Comparison of ENCODE assay signal across 17 mouse cellular contexts in the genomic region with DNA sequence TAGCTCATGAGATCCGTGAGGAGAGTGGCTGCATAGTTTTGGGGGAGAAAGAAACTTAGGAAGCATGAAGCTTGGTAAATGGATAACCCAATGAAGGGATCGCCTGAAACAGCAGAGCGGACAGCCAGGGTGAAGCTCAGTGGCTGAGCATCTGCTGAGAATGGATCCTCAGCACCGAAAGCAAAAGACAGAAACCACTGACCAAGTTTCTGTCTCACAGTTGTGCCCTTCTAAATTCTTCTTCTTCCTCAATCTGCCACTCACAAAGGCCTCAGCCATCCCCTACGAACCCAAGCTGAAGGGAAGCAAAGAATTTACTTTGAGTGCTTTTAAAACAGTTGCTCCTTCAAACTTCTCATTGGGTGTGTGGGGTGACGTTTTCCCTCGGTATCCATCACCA.
"Had no signal": no experiment of that assay in that cellular context is flagged by ENCODE, and none has a peak within 500 bp of the region (broad histone marks: within the 10 kb centered on the region; RNA-seq: fewer than 3 reads in every experiment).

No protein-coding gene starts in this region.

- H3K9me3 ChIP-seq: neural tube, embryonic 12.5 days; neural tube, embryonic 13.5 days; neural tube, embryonic 15.5 days; stomach, embryonic 15.5 days had no signal

- H3K4me1 ChIP-seq: neural tube, embryonic 12.5 days; neural tube, embryonic 13.5 days; neural tube, embryonic 15.5 days; stomach, embryonic 15.5 days had no signal

- H3K27me3 ChIP-seq: neural tube, embryonic 12.5 days; neural tube, embryonic 13.5 days; neural tube, embryonic 15.5 days; stomach, embryonic 15.5 days had no signal

- H3K4me2 ChIP-seq: neural tube, embryonic 12.5 days; neural tube, embryonic 13.5 days; neural tube, embryonic 15.5 days; stomach, embryonic 15.5 days had no signal

- DNase-seq: retina, postnatal 1 day; right cerebral cortex, adult 18-20 months; right cerebral cortex, postnatal 14 days; right cerebral cortex, postnatal 25 days; right cerebral cortex, postnatal 4 days; spleen, adult 18-20 months; thymus, adult 18-20 months; thymus, adult 2 months; thymus, postnatal 14 days; thymus, postnatal 25 days; thymus, postnatal 36 days; thymus, postnatal 4 days had no signal

- H3K9ac ChIP-seq: neural tube, embryonic 12.5 days; neural tube, embryonic 13.5 days; neural tube, embryonic 15.5 days; stomach, embryonic 15.5 days had no signal

- H3K36me3 ChIP-seq: neural tube, embryonic 12.5 days; neural tube, embryonic 13.5 days; neural tube, embryonic 15.5 days; stomach, embryonic 15.5 days had no signal

- H3K27ac ChIP-seq: neural tube, embryonic 12.5 days; neural tube, embryonic 13.5 days; neural tube, embryonic 15.5 days; stomach, embryonic 15.5 days; stomach, postnatal 0 days had no signal

- H3K4me3 ChIP-seq: neural tube, embryonic 12.5 days; neural tube, embryonic 13.5 days; neural tube, embryonic 15.5 days; stomach, embryonic 15.5 days had no signal
